Mouse (Mus musculus): ENCODE measurements at regions not wholly inside any gene's neighbourhood (a gene's known extent, or its start where the extent isn't known, plus 50 kb on each side); places are given as distances from the start of the nearest gene placed in this dataset.

DNA sequence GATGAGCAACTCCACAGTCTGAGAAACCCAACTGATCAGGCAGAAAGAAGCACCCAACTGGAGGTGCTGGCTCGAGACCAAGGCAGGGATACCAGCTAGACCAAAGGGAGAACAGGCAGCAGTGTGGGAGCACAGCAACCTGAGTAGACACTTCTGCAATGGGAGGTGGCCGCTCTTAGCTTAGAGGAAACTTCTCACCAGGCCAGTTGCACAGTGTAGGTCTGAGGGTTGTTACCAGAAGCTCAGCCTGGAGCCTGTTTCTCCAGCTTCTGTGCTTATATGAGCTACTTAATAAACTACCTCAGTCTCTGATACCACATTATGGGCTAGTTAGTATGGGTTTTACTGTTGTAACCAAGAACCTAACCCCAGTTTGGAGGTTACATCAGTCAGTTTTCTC lies 56.7 kb upstream of the Ncoa1 start:
- TF ChIP-seq CTCF (IDR thresholded peaks at IDR 0.05) (no peak), EP300 (IDR thresholded peaks at IDR 0.05; ENCODE audit: insufficient read depth, low read depth, low read length) (no peak)
